Mouse (Mus musculus) layer of hippocampus, adult 2 months (tissue): ENCODE data around the gene Zfp637. TPM values are rescaled to one million over a fixed set of nuclear protein-coding genes. Genes with fewer than 3 reads are reported as not detected.
A peak's percentile ranks its signal among the peaks of the same experiment; 100 is the strongest.

Source experiments
- DNase-seq, 2 experiments: peaks; one replicate each; pipeline ENCODE4 v3.0.0; 2022; ENCODE audit warnings: low spot score in 2 of 2
- H3K27ac ChIP-seq: fragments of 200-600 bp; 2 replicates; pipeline ENCODE4 v1.8.1; 2022
- H3K4me3 ChIP-seq: fragments of 200-600 bp; 2 replicates; pipeline ENCODE4 v1.8.1; 2022; ENCODE audit warnings: mild to moderate bottlenecking
- CTCF ChIP-seq: fragments of 200-600 bp; conservative IDR thresholded peaks from 2 replicates; pipeline ENCODE4 v1.8.1; 2022; ENCODE audit warnings: antibody characterized with exemption, mild to moderate bottlenecking, moderate library complexity
- long read RNA-seq, 2 experiments: library from polyadenylated mRNA; stranded (forward); transcript quantifications; one replicate each; pipeline ENCODE4 v2.0.0; 2021; ENCODE audit warnings: borderline mapping rate in 2 of 2
- total RNA-seq, 2 experiments: library from RNA; stranded (reverse); gene quantifications; 2 replicates each; pipeline ENCODE4 v1.2.3; 2021

The Zfp637 gene
- total RNA-seq = 10 to 100 TPM; 46.5 to 52.6 TPM
- long read RNA-seq, experiment 1, transcript Zfp637-210 (3 exons, 1,098 nt) = major isoform, 10 of 22 reads
- long read RNA-seq, experiment 1, partial matches to known transcripts = 0 of 22 reads
- long read RNA-seq, experiment 1, other reads (novel, unspliced or antisense) = 5 of 22 reads
- long read RNA-seq, experiment 2, transcript Zfp637-210 (3 exons, 1,098 nt) = major isoform, 23 of 38 reads
- long read RNA-seq, experiment 2, partial matches to known transcripts = 1 of 38 reads
- long read RNA-seq, experiment 2, other reads (novel, unspliced or antisense) = 1 of 38 reads

DNA sequence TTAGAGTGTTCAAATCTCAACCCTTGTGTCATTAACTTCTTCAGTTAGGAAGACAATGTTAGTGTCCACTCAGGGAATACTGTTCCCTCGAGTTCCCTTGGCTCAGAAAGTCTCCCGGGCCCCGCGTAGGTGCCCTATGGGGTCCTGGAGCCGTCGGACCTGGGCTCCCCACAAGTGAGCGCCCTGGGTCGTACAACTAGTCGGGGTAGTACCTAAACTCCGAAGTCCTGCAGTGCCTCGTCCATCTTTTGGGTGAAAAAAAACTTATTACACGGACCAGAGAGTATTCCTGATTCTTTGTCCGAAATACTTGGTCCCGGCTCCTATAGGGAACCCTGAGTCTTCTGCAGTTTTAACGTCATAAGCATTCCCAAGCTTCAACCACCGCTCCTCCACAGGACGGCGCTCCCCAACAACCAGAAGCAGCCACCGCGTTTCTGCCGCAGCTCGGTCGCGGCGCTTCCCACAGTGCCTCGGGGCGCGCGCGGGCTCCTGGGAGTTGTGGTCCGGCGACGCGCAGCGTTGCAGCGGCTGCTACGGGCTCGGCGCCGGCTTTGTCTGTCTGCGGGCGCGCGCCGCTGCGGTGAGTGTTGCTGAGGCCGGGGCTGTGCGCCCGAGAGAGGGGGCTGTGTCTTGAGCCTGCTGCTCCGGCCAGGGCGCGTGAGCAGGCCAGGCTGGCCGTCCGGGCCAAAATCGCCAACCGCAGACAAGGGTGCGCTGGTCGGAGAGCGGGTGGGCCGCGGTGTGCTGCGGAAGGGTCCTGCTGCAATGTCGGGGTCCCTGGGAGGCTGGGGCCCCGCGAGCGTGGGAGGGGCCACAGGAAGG is at the start of gene Zfp637:
Gene Zfp637, plus strand, starts transcription at position 495 of the 825 bp plus-strand sequence.
- peak; percentile 94 to 95 for DNase-seq
- Histone ChIP-seq H3K4me3 (peak within 1 kb of the TSS; percentile 89), H3K27ac (peak within 1 kb of the TSS; percentile 98)
- TF ChIP-seq CTCF = peak; percentile 73

DNA sequence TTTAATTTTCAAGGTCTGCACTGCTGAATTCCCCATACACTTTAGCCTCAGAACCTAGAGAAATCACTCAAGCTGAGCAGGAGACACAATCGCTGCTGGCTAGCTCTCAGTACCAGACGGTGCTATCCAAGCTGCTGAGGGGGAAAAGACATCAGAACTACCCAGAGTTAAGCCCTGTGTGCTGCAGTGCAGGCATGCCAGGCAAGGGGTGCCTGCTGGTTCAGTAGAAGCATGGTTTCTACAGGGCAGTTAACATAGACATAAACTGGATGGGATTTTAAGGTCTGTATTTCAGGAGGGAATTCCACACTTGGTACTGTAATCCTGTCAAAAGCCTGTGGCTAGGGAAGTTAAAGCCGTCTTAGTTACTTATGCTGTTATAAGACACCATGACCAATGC is 45.7 kb upstream of the Zfp637 start:
- no peak for TF ChIP-seq CTCF
- H3K4me3 ChIP-seq = no peak overlapping the region
- H3K27ac ChIP-seq = no peak overlapping the region
- DNase-seq = no peak

- peak in 1 of 2 experiments; percentile 44 for DNase-seq
- TF ChIP-seq CTCF = no peak
- Histone ChIP-seq H3K4me3 (no peak overlapping the region), H3K27ac (no peak overlapping the region)
These were observed 40.2 kb upstream of the Zfp637 start for GRCm38 (mm10) chr6:117800824-117801223.

GRCm38 (mm10) chr6:117801801-117802200 is 39.2 kb upstream of the Zfp637 start:
- Histone ChIP-seq H3K27ac (no peak overlapping the region), H3K4me3 (no peak overlapping the region)
- no peak for TF ChIP-seq CTCF
- no peak for DNase-seq

GRCm38 (mm10) chr6:117807756-117808155 is 33.2 kb upstream of the Zfp637 start:
- no peak for TF ChIP-seq CTCF
- no peak overlapping the region for H3K4me3 ChIP-seq
- no peak for DNase-seq

GRCm38 (mm10) chr6:117809816-117810215 is 31.2 kb upstream of the Zfp637 start:
- H3K27ac ChIP-seq = no peak overlapping the region
- DNase-seq = no peak
- H3K4me3 ChIP-seq = no peak overlapping the region
- no peak for TF ChIP-seq CTCF

More at GRCm38 (mm10) chr6:117807756-117808155, 33.2 kb upstream of the Zfp637 start:
- no peak overlapping the region for H3K27ac ChIP-seq

DNA sequence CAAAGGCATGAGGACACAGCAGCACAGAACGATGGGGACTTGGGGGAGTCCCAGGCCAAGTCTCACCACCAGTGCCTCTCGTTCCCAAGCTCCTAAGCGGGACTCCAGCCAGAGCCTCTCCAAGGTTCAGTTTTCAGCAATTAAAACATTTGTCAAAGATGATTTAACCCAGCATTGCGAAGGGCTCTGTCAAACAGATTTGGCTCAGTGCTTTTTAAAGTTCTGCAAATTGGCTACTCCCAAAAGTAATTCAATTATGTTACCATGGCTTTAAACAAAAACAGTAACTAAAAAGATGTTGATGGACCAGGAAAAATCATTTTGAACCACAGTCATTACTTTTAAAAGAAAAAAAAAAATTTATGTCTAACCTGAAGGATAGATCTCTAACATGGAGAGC is 30.3 kb upstream of the Zfp637 start:
- no peak for TF ChIP-seq CTCF
- H3K27ac ChIP-seq = no peak overlapping the region
- no peak for DNase-seq

GRCm38 (mm10) chr6:117811256-117811655 is 29.7 kb upstream of the Zfp637 start:
- Histone ChIP-seq H3K27ac (no peak overlapping the region), H3K4me3 (no peak overlapping the region)
- no peak for TF ChIP-seq CTCF
- DNase-seq = no peak

More for the DNA sequence above, 30.3 kb upstream of the Zfp637 start:
- no peak overlapping the region for H3K4me3 ChIP-seq

DNA sequence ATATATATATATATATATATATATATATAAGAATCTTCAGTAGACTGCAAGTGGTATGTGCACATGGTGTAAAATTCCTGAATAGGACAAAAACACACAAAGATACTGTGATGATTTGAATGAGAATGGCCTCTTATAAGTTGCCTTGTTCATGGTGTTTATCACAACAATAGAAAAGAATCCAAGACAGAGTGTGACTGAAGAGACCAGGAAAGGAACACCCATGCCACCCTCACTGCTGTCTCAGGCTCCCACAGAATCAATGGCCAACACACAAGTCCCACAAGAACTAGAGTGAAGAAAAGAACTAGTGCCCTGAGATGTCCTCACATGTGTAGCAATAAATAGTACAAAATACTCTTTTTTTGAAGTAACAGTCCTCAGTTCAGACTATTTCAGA is 26.3 kb upstream of the Zfp637 start:
- TF ChIP-seq CTCF = no peak
- H3K27ac ChIP-seq = no peak overlapping the region

DNA sequence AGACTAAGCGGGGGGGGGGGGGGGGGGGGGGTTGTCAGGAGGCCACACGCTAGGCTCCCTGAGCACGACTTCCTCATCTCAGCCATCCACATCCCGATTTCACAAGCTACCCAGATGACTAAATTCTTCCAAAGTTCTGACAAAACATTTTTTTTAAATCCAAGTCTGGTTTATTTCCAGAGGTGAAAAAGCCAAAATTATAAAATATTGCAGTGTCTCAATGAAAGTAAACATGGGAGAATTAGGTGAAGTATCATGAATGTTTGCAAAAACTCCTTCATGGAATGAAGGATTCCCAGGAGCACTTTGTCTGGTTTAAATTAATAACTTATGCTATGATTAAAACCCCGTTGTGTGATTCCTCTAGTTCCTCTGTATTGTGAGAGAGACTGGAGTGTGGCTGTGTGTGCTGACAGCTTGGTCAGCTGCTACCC is 23.9 kb upstream of the Zfp637 start:
- Histone ChIP-seq H3K27ac (no peak overlapping the region), H3K4me3 (no peak overlapping the region)
- no peak for DNase-seq
- no peak for TF ChIP-seq CTCF

More for the DNA sequence above, 26.3 kb upstream of the Zfp637 start:
- DNase-seq = no peak
- H3K4me3 ChIP-seq = no peak overlapping the region

- no peak overlapping the region for H3K4me3 ChIP-seq
- no peak for TF ChIP-seq CTCF
- no peak for DNase-seq
- no peak overlapping the region for H3K27ac ChIP-seq
These were observed 20.7 kb upstream of the Zfp637 start for GRCm38 (mm10) chr6:117820327-117820726.

DNA sequence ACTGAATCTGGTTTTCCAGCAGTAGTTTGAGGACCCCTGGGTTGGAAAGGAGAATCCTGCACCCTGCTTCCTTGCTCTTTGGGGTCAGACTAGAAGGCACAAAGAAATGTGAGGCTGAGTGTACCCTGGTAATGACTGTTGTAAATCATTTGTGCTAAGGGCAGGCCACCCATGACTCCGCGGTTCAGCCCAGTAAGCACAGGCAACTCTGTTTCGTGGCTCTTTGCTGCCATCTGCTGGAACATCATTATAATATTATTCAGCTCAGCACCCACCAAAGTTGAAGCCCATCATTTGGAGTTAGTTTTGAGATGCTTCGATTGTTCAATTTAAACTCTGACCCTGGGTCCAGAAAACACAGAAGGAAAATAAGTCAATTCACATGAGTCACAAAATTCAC is 15.6 kb upstream of the Zfp637 start:
- no peak overlapping the region for H3K4me3 ChIP-seq
- DNase-seq = peak; percentile 39 to 72
- TF ChIP-seq CTCF = peak; percentile 85
- H3K27ac ChIP-seq = no peak overlapping the region

DNA sequence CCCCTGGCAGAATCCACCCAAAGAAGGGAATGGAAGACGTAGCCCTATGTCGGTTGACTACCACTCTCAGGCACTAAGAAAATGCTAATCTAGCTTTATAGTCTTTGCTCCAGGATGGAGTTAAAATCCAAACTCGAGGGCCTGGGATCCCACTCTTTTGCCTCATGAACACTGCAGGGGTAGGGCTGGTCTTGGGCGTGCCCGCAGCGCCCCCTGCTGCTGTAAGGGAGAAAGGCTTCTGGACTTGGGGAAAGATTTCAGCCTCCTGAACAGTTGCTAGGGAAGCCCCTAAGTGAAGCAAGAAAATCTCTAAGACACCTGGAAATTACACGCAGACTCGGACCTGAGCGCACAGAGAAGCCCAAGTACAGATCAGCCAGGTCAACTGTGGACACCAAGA is 12.7 kb upstream of the Zfp637 start:
- peak; percentile 93 for TF ChIP-seq CTCF
- Histone ChIP-seq H3K27ac (no peak overlapping the region), H3K4me3 (no peak overlapping the region)
- peak; percentile 45 to 84 for DNase-seq
